Mouse (Mus musculus) right cerebral cortex, postnatal 36 days (tissue): ENCODE measurements around the gene Ldhb.
"Not testable (repeated sequence)": the region's sequence is repeated elsewhere in the genome, so short reads cannot be mapped to it uniquely, and the experiment has no call there.

ENCODE experiments used
- DNase-seq, 2 experiments: peaks; one replicate each; pipeline ENCODE4 v3.0.0; 2022; ENCODE audit warnings: low spot score in 2 of 2, mixed read lengths in 1 of 2

Ldhb gene

GRCm38 (mm10) chr6:142514912-142515311 is 7.2 kb upstream of the Ldhb start:
- DNase-seq, result peak; percentile 69 to 71

- DNase-seq, result no peak
Measured at GRCm38 (mm10) chr6:142512902-142513301, 5.1 kb upstream of the Ldhb start.

GRCm38 (mm10) chr6:142511516-142512135 is 3.9 kb upstream of the Ldhb start:
- DNase-seq, result no peak

- DNase-seq, result no peak
Measured at GRCm38 (mm10) chr6:142508663-142509062, 906 bp upstream of the Ldhb start.

- DNase-seq, result peak; percentile 15 to 23
Measured at GRCm38 (mm10) chr6:142507033-142507784, 548 bp downstream of the Ldhb start.

- DNase-seq, result peak in 1 of 2 experiments; percentile 22
Measured at GRCm38 (mm10) chr6:142506338-142507032, 1.3 kb downstream of the Ldhb start.

- no peak for DNase-seq
Measured at GRCm38 (mm10) chr6:142503601-142504000, 4.2 kb downstream of the Ldhb start.

- DNase-seq, result no peak
Measured at GRCm38 (mm10) chr6:142502519-142503125, 5.1 kb downstream of the Ldhb start.

GRCm38 (mm10) chr6:142490114-142490513 is 17.6 kb downstream of the Ldhb start:
- not testable (repeated sequence) for DNase-seq

- no peak for DNase-seq
Measured at GRCm38 (mm10) chr6:142487638-142488037, 20.1 kb downstream of the Ldhb start.

- no peak for DNase-seq
Measured at GRCm38 (mm10) chr6:142485478-142486123, 22.2 kb downstream of the Ldhb start.

GRCm38 (mm10) chr6:142477239-142477638 is 30.5 kb downstream of the Ldhb start:
- DNase-seq, result no peak

GRCm38 (mm10) chr6:142472801-142473203 is 35.0 kb downstream of the Ldhb start, which contains the start of gene Gys2:
TSS of gene Gys2 (minus strand) at chr6:142473109.
- DNase-seq, result no peak

- no peak for DNase-seq
Measured at GRCm38 (mm10) chr6:142471141-142471540, 36.6 kb downstream of the Ldhb start.

GRCm38 (mm10) chr6:142469602-142470001 is 38.2 kb downstream of the Ldhb start:
- no peak for DNase-seq

- no peak for DNase-seq
Measured at GRCm38 (mm10) chr6:142462194-142462593, 45.6 kb downstream of the Ldhb start.

GRCm38 (mm10) chr6:142459017-142459678 is 48.6 kb downstream of the Ldhb start:
- DNase-seq, result no peak

- no peak for DNase-seq
Measured at GRCm38 (mm10) chr6:142458010-142458409, 49.7 kb downstream of the Ldhb start.

- DNase-seq, result peak in 1 of 2 experiments; percentile 11
Measured at GRCm38 (mm10) chr6:142455314-142455996, 52.3 kb downstream of the Ldhb start.

GRCm38 (mm10) chr6:142453311-142453710 is 54.4 kb downstream of the Ldhb start:
- DNase-seq, result no peak
